ENCODE assay signal across 14 mouse cellular contexts in the genomic region with DNA sequence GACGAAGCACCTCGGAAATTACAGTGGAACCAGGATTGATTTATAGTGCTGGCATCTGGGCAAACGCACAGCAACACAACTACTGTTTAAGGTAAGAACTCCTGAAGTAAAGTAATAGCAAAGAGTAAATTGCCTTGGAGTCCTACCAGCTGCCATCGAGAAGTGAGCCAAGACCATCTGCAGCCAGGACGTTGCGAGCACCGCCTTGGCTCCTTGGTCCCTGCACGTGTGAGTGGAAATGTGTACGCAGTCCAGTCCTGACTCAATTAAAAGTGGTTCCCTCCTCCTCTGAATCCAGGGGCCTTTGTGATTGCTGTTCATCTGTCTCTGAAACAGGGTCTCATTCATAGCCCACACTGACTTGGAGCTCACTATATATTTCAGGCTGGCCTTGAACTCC.
DNase-seq lines count a peak whose midpoint lies in the region; ATAC-seq and TF ChIP-seq lines count a peak whose summit lies in the region.
"Had no signal": no experiment of that assay in that cellular context is flagged by ENCODE, and none has a peak within 500 bp of the region (broad histone marks: within the 10 kb centered on the region; RNA-seq: fewer than 3 reads in every experiment).

No protein-coding gene starts in this region.

- peaks cover 72% of the 10 kb centered on the region for H3K4me1 ChIP-seq in heart, embryonic 12.5 days (replicated peaks)
- peaks cover 53% of the 10 kb centered on the region for H3K4me1 ChIP-seq in midbrain, embryonic 13.5 days (replicated peaks)
- peaks cover 46% of the 10 kb centered on the region for H3K4me1 ChIP-seq in midbrain, embryonic 10.5 days
- peaks cover 24% of the 10 kb centered on the region for H3K4me1 ChIP-seq in intestine, postnatal 0 days (replicated peaks; ENCODE audit: control insufficient read depth, insufficient read depth, low read length)
- H3K4me1 ChIP-seq in stomach, embryonic 14.5 days (ENCODE audit: control insufficient read depth, insufficient read depth, low read length), result peaks cover 37% of the 10 kb centered on the region

- no peak for ATAC-seq in heart, embryonic 12.5 days (ENCODE audit: insufficient number of reproducible peaks, low FRiP score)
- no peak for ATAC-seq in midbrain, embryonic 13.5 days
- ATAC-seq in intestine, postnatal 0 days, result no peak
- ATAC-seq in stomach, embryonic 14.5 days (ENCODE audit: insufficient number of reproducible peaks, insufficient read depth, low FRiP score, low read depth), result no peak
- ATAC-seq: CD4-positive, CD25-positive, alpha-beta regulatory T cell, adult 4 months had no signal

- no peak overlapping the region for H3K4me3 ChIP-seq in heart, embryonic 12.5 days
- H3K4me3 ChIP-seq in midbrain, embryonic 13.5 days (replicated peaks), result no peak overlapping the region
- no peak overlapping the region for H3K4me3 ChIP-seq in midbrain, embryonic 10.5 days
- no peak overlapping the region for H3K4me3 ChIP-seq in intestine, postnatal 0 days (ENCODE audit: low read depth, low read length)
- H3K4me3 ChIP-seq in stomach, embryonic 14.5 days (ENCODE audit: low read depth, low read length), result no peak overlapping the region

- no peaks in the 10 kb centered on the region for H3K9me3 ChIP-seq in heart, embryonic 12.5 days (replicated peaks)
- no peaks in the 10 kb centered on the region for H3K9me3 ChIP-seq in midbrain, embryonic 13.5 days
- no peaks in the 10 kb centered on the region for H3K9me3 ChIP-seq in midbrain, embryonic 10.5 days (replicated peaks)
- no peaks in the 10 kb centered on the region for H3K9me3 ChIP-seq in intestine, postnatal 0 days (ENCODE audit: control insufficient read depth)
- H3K9me3 ChIP-seq in stomach, embryonic 14.5 days (ENCODE audit: control insufficient read depth, low read depth, low read length), result no peaks in the 10 kb centered on the region

- H3K27ac ChIP-seq in heart, embryonic 12.5 days (ENCODE audit: poor library complexity, severe bottlenecking), result no peak overlapping the region
- no peak overlapping the region for H3K27ac ChIP-seq in midbrain, embryonic 13.5 days
- H3K27ac ChIP-seq in midbrain, embryonic 10.5 days (replicated peaks), result no peak overlapping the region
- no peak overlapping the region for H3K27ac ChIP-seq in intestine, postnatal 0 days (ENCODE audit: low read depth, low read length)
- H3K27ac ChIP-seq in stomach, embryonic 14.5 days (ENCODE audit: low read length), result no peak overlapping the region
- H3K27ac ChIP-seq: liver, embryonic 14.5 days; macrophage had no signal

- WGBS in heart, embryonic 12.5 days, result 77% methylated on average over 9 of the region's 9 CpGs
- 88% methylated on average over 9 of the region's 9 CpGs for WGBS in midbrain, embryonic 13.5 days
- WGBS in midbrain, embryonic 10.5 days, result 91% methylated on average over 9 of the region's 9 CpGs
- 35% methylated on average over 9 of the region's 9 CpGs for WGBS in intestine, postnatal 0 days
- 55% methylated on average over 9 of the region's 9 CpGs for WGBS in stomach, embryonic 14.5 days

- no peak for DNase-seq in heart, postnatal 4 days
- no peak for DNase-seq in midbrain, embryonic 10.5 days (ENCODE audit: low spot score)
- no peak for DNase-seq in kidney, postnatal 10 days
- no peak for DNase-seq in spleen, postnatal 4 days (ENCODE audit: low spot score in 2 of 2)
- DNase-seq: adrenal gland, adult 2 months; cerebellum, postnatal 36 days; kidney, postnatal 14 days had no signal

- no peaks in the 10 kb centered on the region for H3K36me3 ChIP-seq in heart, embryonic 12.5 days
- H3K36me3 ChIP-seq in midbrain, embryonic 13.5 days, result no peaks in the 10 kb centered on the region
- no peaks in the 10 kb centered on the region for H3K36me3 ChIP-seq in midbrain, embryonic 10.5 days
- no peaks in the 10 kb centered on the region for H3K36me3 ChIP-seq in intestine, postnatal 0 days (ENCODE audit: control insufficient read depth, insufficient read depth)
- no peaks in the 10 kb centered on the region for H3K36me3 ChIP-seq in stomach, embryonic 14.5 days (ENCODE audit: control insufficient read depth, insufficient read depth, low read length)

- no peaks in the 10 kb centered on the region for H3K27me3 ChIP-seq in heart, embryonic 12.5 days (replicated peaks)
- no peaks in the 10 kb centered on the region for H3K27me3 ChIP-seq in midbrain, embryonic 13.5 days
- peaks cover 25% of the 10 kb centered on the region for H3K27me3 ChIP-seq in midbrain, embryonic 10.5 days (ENCODE audit: low read depth, poor library complexity, severe bottlenecking)
- H3K27me3 ChIP-seq in intestine, postnatal 0 days (replicated peaks; ENCODE audit: control insufficient read depth, insufficient read depth, low read length), result no peaks in the 10 kb centered on the region
- no peaks in the 10 kb centered on the region for H3K27me3 ChIP-seq in stomach, embryonic 14.5 days (ENCODE audit: control insufficient read depth, insufficient read depth, low read length)

- 0 out of 2 replicates have a peak overlapping the region, but pooled peaks have one; percentile 91 for H3K9ac ChIP-seq in heart, embryonic 12.5 days
- 0 out of 2 replicates have a peak overlapping the region, but pooled peaks have one; percentile 25 for H3K9ac ChIP-seq in midbrain, embryonic 13.5 days (replicated peaks)
- 0 out of 2 replicates have a peak overlapping the region, but pooled peaks have one; percentile 18 for H3K9ac ChIP-seq in intestine, postnatal 0 days (ENCODE audit: low read depth, low read length)
- H3K9ac ChIP-seq in stomach, embryonic 14.5 days (replicated peaks; ENCODE audit: low read depth, low read length), result no peak overlapping the region
- H3K9ac ChIP-seq: liver, embryonic 14.5 days had no signal

- peak overlapping the region; percentile 80; the same call in 1 of the 2 replicates for H3K4me2 ChIP-seq in heart, embryonic 12.5 days
- peak overlapping the region; percentile 90; the same call in 1 of the 2 replicates for H3K4me2 ChIP-seq in midbrain, embryonic 13.5 days (replicated peaks)
- peak overlapping the region; percentile 88 for H3K4me2 ChIP-seq in intestine, postnatal 0 days (replicated peaks; ENCODE audit: low read depth)
- H3K4me2 ChIP-seq in stomach, embryonic 14.5 days (replicated peaks; ENCODE audit: low read depth, low read length), result peak overlapping the region; percentile 85; the same call in 1 of the 2 replicates

- no peak for TF ChIP-seq CTCF in intestine, postnatal 0 days (IDR thresholded peaks at IDR 0.05; ENCODE audit: low read depth)
